Comparison of ENCODE assay signal across 8 mouse cellular contexts in genomic region chr13:20311612-20312011, GRCm38 (mm10).
DNase-seq lines count a peak whose midpoint lies in the region; ATAC-seq and TF ChIP-seq lines count a peak whose summit lies in the region.

No protein-coding gene starts in this region.

- peak; percentile 91 for TF ChIP-seq CTCF in cortical plate, adult 2 months (IDR thresholded peaks at IDR 0.05; ENCODE audit: extremely low read depth, insufficient read depth, low read length)

- no peak for TF ChIP-seq POLR2A in cortical plate, adult 2 months (IDR thresholded peaks at IDR 0.05; ENCODE audit: extremely low read depth, insufficient read depth, low read length)

- peak; percentile 78 for DNase-seq in B cell, adult 2 months
- peak; percentile 54 to 61 for DNase-seq in gastrocnemius, postnatal 36 days
- DNase-seq in kidney, postnatal 25 days, result peak; percentile 79 to 91
- DNase-seq in lung, adult 18-20 months, result peak; percentile 73 to 76
- DNase-seq in ovary, adult 18-20 months (ENCODE audit: low spot score), result peak; percentile 42
- DNase-seq in thymus, postnatal 25 days, result peak; percentile 81

- intact Hi-C loops in gastrocnemius, postnatal 36 days (cut with DNase I), result loop anchor here (2.0 to 10.0 kb wide), 3 partner anchors 161 to 843 kb away; no protein-coding TSS in a partner anchor

- peaks cover 1% of the 10 kb centered on the region; the same call in 1 of the 2 replicates for H3K4me1 ChIP-seq in cortical plate, adult 2 months (ENCODE audit: control insufficient read depth, insufficient read depth, low read length)

- no peak overlapping the region for H3K27ac ChIP-seq in cortical plate, adult 2 months (ENCODE audit: insufficient read depth, low read length)

- ATAC-seq in activated CD4-positive, CD25-positive, alpha-beta regulatory T cell, adult 4 months, result peak; percentile 89

- no peak overlapping the region for H3K4me3 ChIP-seq in cortical plate, adult 2 months (ENCODE audit: insufficient read depth, low read length)
